ENCODE assay signal across 8 mouse cellular contexts in the genomic region with DNA sequence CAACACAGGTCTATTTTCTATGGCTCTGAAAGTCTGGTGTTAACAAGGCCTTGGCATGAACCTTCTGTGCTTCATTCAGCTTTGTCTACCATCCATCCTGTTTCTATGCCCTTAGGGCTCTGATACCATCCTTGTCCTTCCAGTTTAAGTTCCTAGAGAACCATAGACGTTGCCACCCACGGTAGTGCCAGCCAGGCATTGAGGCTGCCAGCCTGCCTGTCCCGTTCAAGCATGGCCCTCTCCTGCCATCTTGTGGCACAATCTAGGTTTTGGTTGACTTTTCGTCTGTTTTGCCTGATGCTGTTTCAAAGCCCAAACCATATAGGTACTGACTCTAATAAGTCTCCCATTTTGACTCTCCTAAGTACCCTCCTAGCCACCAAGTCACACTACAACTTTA. TPM values are rescaled to one million over a fixed set of nuclear protein-coding genes. Genes with fewer than 3 reads are reported as not detected.
DNase-seq lines count a peak whose midpoint lies in the region; ATAC-seq and TF ChIP-seq lines count a peak whose summit lies in the region.

No protein-coding gene starts in this region.

- TF ChIP-seq RAD21 in MEL (IDR thresholded peaks at IDR 0.05; ENCODE audit: low read depth, low read length), result peak; percentile 91

- ATAC-seq in forebrain, embryonic 14.5 days, result peak; percentile 70
- no peak for ATAC-seq in erythroid progenitor cell, adult 5-6 weeks (replicated peaks; ENCODE audit: low FRiP score, poor library complexity, severe bottlenecking)

- WGBS in forebrain, embryonic 14.5 days, result 4% methylated on average over 4 of the region's 4 CpGs

- no peaks in the 10 kb centered on the region for H3K4me1 ChIP-seq in MEL (ENCODE audit: control insufficient read depth in 1 of 2, insufficient read depth in 2 of 2, low read length in 2 of 2)
- no peaks in the 10 kb centered on the region for H3K4me1 ChIP-seq in forebrain, embryonic 14.5 days (ENCODE audit: control insufficient read depth, insufficient read depth, low read length)

- no peak for TF ChIP-seq POLR2A in MEL (IDR thresholded peaks at IDR 0.05; ENCODE audit: control insufficient read depth in 1 of 2, insufficient read depth in 1 of 2, low read depth in 1 of 2, low read length in 2 of 2, poor library complexity in 1 of 2)

- H3K36me3 ChIP-seq in MEL (ENCODE audit: control insufficient read depth in 1 of 2, insufficient read depth in 2 of 2, low read length in 2 of 2), result no peaks in the 10 kb centered on the region; a peak in 1 of 4 replicates
- H3K36me3 ChIP-seq in forebrain, embryonic 14.5 days (ENCODE audit: control insufficient read depth, insufficient read depth, low read length), result no peaks in the 10 kb centered on the region

- H3K4me3 ChIP-seq in MEL (ENCODE audit: control insufficient read depth in 1 of 2, insufficient read depth in 1 of 2, low read depth in 2 of 2, low read length in 2 of 2), result no peak overlapping the region
- H3K4me3 ChIP-seq in forebrain, embryonic 14.5 days (ENCODE audit: low read depth, low read length), result no peak overlapping the region

- H3K27me3 ChIP-seq in MEL (ENCODE audit: control insufficient read depth in 1 of 2, insufficient read depth in 2 of 2, low read length in 2 of 2), result no peaks in the 10 kb centered on the region
- no peaks in the 10 kb centered on the region for H3K27me3 ChIP-seq in forebrain, embryonic 14.5 days (replicated peaks; ENCODE audit: control insufficient read depth, insufficient read depth, low read length)

- intact Hi-C loops in heart, postnatal 36 days (cut with DNase I), result loop anchor here (1.0 to 10.0 kb wide), 3 partner anchors 198 to 843 kb away; no protein-coding TSS in a partner anchor

- peak; percentile 62 to 84 (median 76) for TF ChIP-seq CTCF in MEL (IDR thresholded peaks at IDR 0.05 in 2 of 3, conservative IDR thresholded peaks at IDR 0.05 in 1 of 3; ENCODE audit: control insufficient read depth in 1 of 3, insufficient read depth in 1 of 3, low read depth in 2 of 3, low read length in 3 of 3, poor library complexity in 1 of 3, severe bottlenecking in 1 of 3)

- no peak for TF ChIP-seq EP300 in MEL (IDR thresholded peaks at IDR 0.05; ENCODE audit: low read depth in 1 of 2, low read length in 2 of 2)

- no peak overlapping the region for H3K9ac ChIP-seq in MEL (ENCODE audit: control insufficient read depth, low read depth, low read length, poor library complexity, severe bottlenecking)
- H3K9ac ChIP-seq in forebrain, embryonic 14.5 days (ENCODE audit: low read length), result no peak overlapping the region

- no peaks in the 10 kb centered on the region for H3K9me3 ChIP-seq in MEL (replicated peaks; ENCODE audit: insufficient read depth, low read length)
- no peaks in the 10 kb centered on the region for H3K9me3 ChIP-seq in forebrain, embryonic 14.5 days (replicated peaks; ENCODE audit: control insufficient read depth, low read length)

- peak; percentile 69 for DNase-seq in MEL (ENCODE audit: low read depth, low spot score)
- peak; percentile 66 for DNase-seq in brain, embryonic 18.5 days (ENCODE audit: low read depth, low spot score)
- DNase-seq in forebrain, embryonic 14.5 days (ENCODE audit: low spot score), result peak; percentile 87
- DNase-seq in heart, postnatal 36 days, result peak; percentile 68 to 70
- peak; percentile 79 to 81 for DNase-seq in kidney, postnatal 4 days
- DNase-seq in lung, postnatal 36 days, result peak; percentile 85
- DNase-seq in right cerebral cortex, adult 18-20 months, result peak; percentile 66

- H3K79me2 ChIP-seq in MEL (ENCODE audit: control insufficient read depth, insufficient read depth, low read length, poor library complexity), result no peaks in the 10 kb centered on the region

- no peak overlapping the region for H3K4me2 ChIP-seq in forebrain, embryonic 14.5 days (ENCODE audit: low read length)

- no peak overlapping the region for H3K27ac ChIP-seq in MEL (ENCODE audit: control insufficient read depth, low read depth, low read length)
- H3K27ac ChIP-seq in forebrain, embryonic 14.5 days (ENCODE audit: low read depth, low read length), result no peak overlapping the region

TF ChIP-seq in MEL, 35 proteins besides CTCF, POLR2A, EP300 and RAD21:
- TF ChIP-seq ELF1 (IDR thresholded peaks at IDR 0.05; ENCODE audit: low read depth, low read length) (no peak), SMC3 (IDR thresholded peaks at IDR 0.05; ENCODE audit: low read depth, low read length) (peak; percentile 89), ZC3H11A (IDR thresholded peaks at IDR 0.05; ENCODE audit: low read depth, low read length) (peak; percentile 75), TAL1 (IDR thresholded peaks at IDR 0.05; ENCODE audit: low read length) (no peak), KAT2A (conservative IDR thresholded peaks at IDR 0.05; ENCODE audit: low read depth, low read length) (no peak)
TF ChIP-seq in MEL: peak in this region for 2.

RNA-seq across cellular contexts. Expression of gene Iyd, which starts 8.7 kb away (rescaled TPM):
- total RNA-seq in MEL (2012; rRNA removed), result not detected in 2 replicates
- polyA plus RNA-seq in MEL (2012; ENCODE audit: insufficient read depth in 1 of 2, insufficient read length in 2 of 2, low read depth in 1 of 2, low replicate concordance in 2 of 2, missing spikeins in 1 of 2), result not detected
- polyA plus RNA-seq in forebrain, embryonic 14.5 days (2014; fragmentation: Nextera tagmentation; extraction: Ambion mirVana), result 0.53 and 0.91 TPM in 2 replicates
- not detected for total RNA-seq in heart, postnatal 36 days (2021)
- not detected in 2 replicates for total RNA-seq in erythroid progenitor cell, adult 5-6 weeks (2015; ENCODE audit: low replicate concordance)
- not detected in 2 replicates for total RNA-seq in erythroid progenitor cell, adult 5-6 weeks (2017; ENCODE audit: low replicate concordance)
